Mouse (Mus musculus) midbrain, embryonic 11.5 days (tissue): Measurements from ENCODE around the gene Mc1r. TPM values are rescaled to one million over a fixed set of nuclear protein-coding genes. Genes with fewer than 3 reads are reported as not detected.
A peak's percentile ranks its signal among the peaks of the same experiment; 100 is the strongest.

Experiments used
- ATAC-seq: fragments of 200-750 bp; cut with Nextera tagmentation; 2 replicates; pipeline ENCODE4 v1.8.0; 2017; ENCODE audit warnings: moderate TSS enrichment, moderate library complexity; ENCODE audit not compliant: low FRiP score
- DNase-seq: peaks from one replicate; pipeline ENCODE4 v3.0.0; 2015; ENCODE audit warnings: low spot score; ENCODE audit errors: missing footprints
- H3K27ac ChIP-seq: fragments of 300-500 bp; sonication (generic); 2 replicates; pipeline ENCODE4 v1.5.1; 2014; ENCODE audit warnings: low read depth, low read length
- H3K27me3 ChIP-seq: fragments of 300-500 bp; sonication (generic); 2 replicates; pipeline ENCODE4 v1.6.1; 2014; ENCODE audit warnings: mild to moderate bottlenecking, low read length, moderate library complexity, mixed read lengths; ENCODE audit not compliant: control insufficient read depth, insufficient read depth
- H3K36me3 ChIP-seq: fragments of 300-500 bp; sonication (generic); 2 replicates; pipeline ENCODE4 v1.6.1; 2014; ENCODE audit warnings: mild to moderate bottlenecking, low read length, moderate library complexity, mixed read lengths; ENCODE audit not compliant: control insufficient read depth, insufficient read depth
- H3K4me1 ChIP-seq: fragments of 300-500 bp; sonication (generic); 2 replicates; pipeline ENCODE4 v1.6.1; 2014; ENCODE audit warnings: low read length; ENCODE audit not compliant: control insufficient read depth, insufficient read depth
- H3K4me2 ChIP-seq: fragments of 300-500 bp; sonication (generic); 2 replicates; pipeline ENCODE4 v1.6.1; 2014; ENCODE audit warnings: mild to moderate bottlenecking, moderate library complexity
- H3K4me3 ChIP-seq: fragments of 300-500 bp; sonication (generic); 2 replicates; pipeline ENCODE4 v1.5.1; 2014; ENCODE audit warnings: low read depth, low read length
- H3K9ac ChIP-seq: fragments of 300-500 bp; sonication (generic); 2 replicates; pipeline ENCODE4 v1.6.1; 2014; ENCODE audit warnings: low read length
- H3K9me3 ChIP-seq: fragments of 300-500 bp; sonication (generic); 2 replicates; pipeline ENCODE4 v1.6.1; 2016; ENCODE audit warnings: low read length; ENCODE audit not compliant: control insufficient read depth
- WGBS: fragments of 180-500 bp; shearing (Covaris S2); extraction: QIAGEN DNeasy Blood & Tissue Kit; methylation state at CpG from one replicate; pipeline ENCODE4 v1.1.7; 2014; 5-methylcytosine and 5-hydroxymethylcytosine counted together
- polyA plus RNA-seq: library from polyadenylated mRNA; unstranded; fragments of >200 nt; fragmentation: Nextera tagmentation; extraction: Ambion mirVana; gene quantifications from 2 replicates; pipeline ENCODE4 v1.2.1, GENCODE M21; 2014

Mc1r gene
- polyA plus RNA-seq, result 0.06 and 0.12 TPM in 2 replicates

- peak; percentile 97 for DNase-seq
- no peak within 1 kb of the TSS for H3K4me3 ChIP-seq
- no peak within 1 kb of the TSS; the same call in 1 of the 2 replicates for H3K9ac ChIP-seq
- ATAC-seq, result no peak
- H3K27ac ChIP-seq, result no peak within 1 kb of the TSS
- no peaks in the 10 kb centered on the region for H3K9me3 ChIP-seq
- peaks cover 15% of the 10 kb centered on the region for H3K4me1 ChIP-seq
- H3K27me3 ChIP-seq, result 0 out of 2 replicates have a peak, but pooled peaks cover 2% of the 10 kb centered on the region
- no peaks in the 10 kb centered on the region for H3K36me3 ChIP-seq
- H3K4me2 ChIP-seq, result no peak within 1 kb of the TSS
- 9% methylated on average over 4 of the region's 4 CpGs for WGBS
These were observed at the start of gene Mc1r for GRCm38 (mm10) chr8:123406786-123407185. Mc1r (plus strand) TSS chr8:123407107.

GRCm38 (mm10) chr8:123361082-123361739 is 45.7 kb upstream of the Mc1r start:
- H3K4me2 ChIP-seq, result no peak overlapping the region
- H3K4me3 ChIP-seq, result no peak overlapping the region
- H3K9ac ChIP-seq, result no peak overlapping the region
- no peaks in the 10 kb centered on the region; the same call in 1 of the 2 replicates for H3K4me1 ChIP-seq
- no peak overlapping the region for H3K27ac ChIP-seq
- 37% methylated on average over 12 of the region's 12 CpGs for WGBS
- no peaks in the 10 kb centered on the region for H3K9me3 ChIP-seq
- H3K36me3 ChIP-seq, result no peaks in the 10 kb centered on the region; the same call in 1 of the 2 replicates
- ATAC-seq, result peak; percentile 77
- no peaks in the 10 kb centered on the region for H3K27me3 ChIP-seq
- DNase-seq, result peak; percentile 100

- no peaks in the 10 kb centered on the region for H3K9me3 ChIP-seq
- no peaks in the 10 kb centered on the region for H3K27me3 ChIP-seq
- H3K27ac ChIP-seq, result peak within 1 kb of the TSS; percentile 89
- H3K4me3 ChIP-seq, result peak within 1 kb of the TSS; percentile 80
- ATAC-seq (peak; percentile 91), DNase-seq (peak; percentile 99)
- H3K36me3 ChIP-seq, result no peaks in the 10 kb centered on the region
- H3K4me2 ChIP-seq, result peak within 1 kb of the TSS; percentile 78
- WGBS, result under 1% methylated on average over 66 of the region's 75 CpGs
- peak within 1 kb of the TSS; percentile 75 for H3K9ac ChIP-seq
- peaks cover 9% of the 10 kb centered on the region for H3K4me1 ChIP-seq
These were observed 33.3 kb upstream of the Mc1r start, which contains the start of gene Tcf25 for GRCm38 (mm10) chr8:123373403-123374238. Tcf25 (plus strand) TSS chr8:123373753.

- Histone ChIP-seq H3K36me3 (no peaks in the 10 kb centered on the region), H3K9me3 (no peaks in the 10 kb centered on the region), H3K4me1 (peaks cover 9% of the 10 kb centered on the region), H3K27ac (peak overlapping the region; percentile 89), H3K27me3 (no peaks in the 10 kb centered on the region), H3K9ac (peak overlapping the region; percentile 75), H3K4me2 (peak overlapping the region; percentile 78), H3K4me3 (peak overlapping the region; percentile 80)
- DNase-seq (peak; percentile 99), ATAC-seq (peak; percentile 85)
- under 1% methylated on average over 20 of the region's 20 CpGs for WGBS
These were observed 32.7 kb upstream of the Mc1r start for GRCm38 (mm10) chr8:123374239-123374578.

GRCm38 (mm10) chr8:123375701-123376100 is 31.2 kb upstream of the Mc1r start:
- Histone ChIP-seq H3K4me1 (peaks cover 9% of the 10 kb centered on the region), H3K9me3 (no peaks in the 10 kb centered on the region), H3K4me2 (no peak overlapping the region), H3K36me3 (no peaks in the 10 kb centered on the region), H3K27ac (no peak overlapping the region; the same call in 1 of the 2 replicates), H3K4me3 (no peak overlapping the region), H3K27me3 (no peaks in the 10 kb centered on the region), H3K9ac (no peak overlapping the region)
- no peak for ATAC-seq
- WGBS, result 88% methylated on average over 10 of the region's 10 CpGs
- no peak for DNase-seq

- H3K27ac ChIP-seq, result no peak overlapping the region
- DNase-seq, result no peak
- no peak overlapping the region for H3K4me2 ChIP-seq
These were observed 30.8 kb upstream of the Mc1r start for GRCm38 (mm10) chr8:123376106-123376505.

GRCm38 (mm10) chr8:123381711-123382110 is 25.2 kb upstream of the Mc1r start:
- peaks cover 15% of the 10 kb centered on the region for H3K36me3 ChIP-seq
- H3K4me3 ChIP-seq, result no peak overlapping the region
- H3K4me1 ChIP-seq, result no peaks in the 10 kb centered on the region
- no peak overlapping the region for H3K9ac ChIP-seq
- no peak overlapping the region for H3K4me2 ChIP-seq
- DNase-seq (no peak), ATAC-seq (no peak)
- no peaks in the 10 kb centered on the region for H3K27me3 ChIP-seq
- WGBS, result 87% methylated on average over 4 of the region's 4 CpGs
- no peak overlapping the region for H3K27ac ChIP-seq
- H3K9me3 ChIP-seq, result no peaks in the 10 kb centered on the region

More at GRCm38 (mm10) chr8:123376106-123376505, 30.8 kb upstream of the Mc1r start:
- no peak overlapping the region for H3K9ac ChIP-seq
- WGBS, result 73% methylated on average over 8 of the region's 8 CpGs
- no peaks in the 10 kb centered on the region for H3K36me3 ChIP-seq
- H3K27me3 ChIP-seq, result no peaks in the 10 kb centered on the region
- peaks cover 9% of the 10 kb centered on the region for H3K4me1 ChIP-seq
- no peak for ATAC-seq
- no peak overlapping the region for H3K4me3 ChIP-seq
- H3K9me3 ChIP-seq, result no peaks in the 10 kb centered on the region

GRCm38 (mm10) chr8:123382516-123382915 is 24.4 kb upstream of the Mc1r start:
- no peak overlapping the region for H3K9ac ChIP-seq
- DNase-seq, result no peak
- no peak overlapping the region for H3K4me2 ChIP-seq
- no peaks in the 10 kb centered on the region for H3K9me3 ChIP-seq
- 94% methylated on average over 8 of the region's 8 CpGs for WGBS
- H3K4me3 ChIP-seq, result no peak overlapping the region
- H3K27ac ChIP-seq, result no peak overlapping the region
- H3K27me3 ChIP-seq, result no peaks in the 10 kb centered on the region
- H3K4me1 ChIP-seq, result no peaks in the 10 kb centered on the region
- peaks cover 15% of the 10 kb centered on the region for H3K36me3 ChIP-seq
- ATAC-seq, result no peak
